Mouse (Mus musculus): ENCODE results near the gene Vkorc1l1. TPM values are rescaled to one million over a fixed set of nuclear protein-coding genes. Genes with fewer than 3 reads are reported as not detected.

Gene Vkorc1l1
- polyA plus RNA-seq, 1 experiment from 2014 or later, result 20.1 TPM

DNA sequence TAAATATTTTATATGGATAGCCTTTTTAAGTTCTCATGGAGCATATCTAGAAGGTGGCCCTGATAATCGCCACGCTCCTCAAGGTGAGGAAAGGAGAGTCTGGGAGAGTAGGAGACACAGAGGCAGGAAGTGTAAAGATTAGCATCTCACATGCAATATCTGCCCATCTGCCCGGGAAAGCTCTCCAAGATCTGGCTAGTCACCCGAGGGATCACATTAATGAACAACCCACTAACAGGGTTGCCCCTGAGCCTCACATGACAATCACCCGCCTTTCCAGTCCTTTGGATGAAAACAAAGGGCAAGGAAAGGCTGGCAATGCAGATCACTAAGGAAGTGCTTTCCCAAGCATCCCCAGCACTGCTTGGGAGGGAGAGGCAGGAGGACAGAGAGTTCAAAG is 85.4 kb downstream of the Vkorc1l1 start:
- 80% methylated on average over 5 of the region's 5 CpGs for WGBS (ENCODE audit: missing documents)

DNA sequence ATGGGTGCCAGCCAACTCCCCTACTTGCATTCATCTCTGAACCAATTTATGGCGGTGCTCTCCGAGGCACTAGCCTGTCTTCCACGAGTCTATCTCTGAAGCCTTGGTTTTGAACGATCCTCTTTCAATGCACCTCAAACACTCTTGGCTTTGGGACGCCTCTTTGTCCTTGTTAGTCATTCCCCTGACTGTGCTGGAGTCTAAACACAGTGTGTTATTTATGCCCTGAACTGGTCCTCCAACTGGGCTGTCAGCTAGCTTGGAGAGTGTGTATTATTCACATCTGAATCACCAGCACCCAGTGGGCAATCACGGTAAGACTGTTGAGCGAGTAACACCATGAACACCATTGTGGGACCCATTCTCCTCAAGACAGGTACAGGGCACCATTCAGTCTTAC is 85.9 kb downstream of the Vkorc1l1 start:
- peaks cover 42% of the 10 kb centered on the region for H3K79me2 ChIP-seq (ENCODE audit: inconsistent target)
- no peak overlapping the region for H3K27ac ChIP-seq
- 89% methylated on average over 7 of the region's 7 CpGs for WGBS (ENCODE audit: missing documents)
- no peak overlapping the region for H3K4me3 ChIP-seq (ENCODE audit: inconsistent target)
- H3K36me3 ChIP-seq (ENCODE audit: inconsistent target), result no peaks in the 10 kb centered on the region

More for the DNA sequence above, 85.4 kb downstream of the Vkorc1l1 start:
- Histone ChIP-seq H3K4me3 (ENCODE audit: inconsistent target) (no peak overlapping the region), H3K79me2 (ENCODE audit: inconsistent target) (peaks cover 42% of the 10 kb centered on the region), H3K27ac (no peak overlapping the region), H3K36me3 (ENCODE audit: inconsistent target) (no peaks in the 10 kb centered on the region)

DNA sequence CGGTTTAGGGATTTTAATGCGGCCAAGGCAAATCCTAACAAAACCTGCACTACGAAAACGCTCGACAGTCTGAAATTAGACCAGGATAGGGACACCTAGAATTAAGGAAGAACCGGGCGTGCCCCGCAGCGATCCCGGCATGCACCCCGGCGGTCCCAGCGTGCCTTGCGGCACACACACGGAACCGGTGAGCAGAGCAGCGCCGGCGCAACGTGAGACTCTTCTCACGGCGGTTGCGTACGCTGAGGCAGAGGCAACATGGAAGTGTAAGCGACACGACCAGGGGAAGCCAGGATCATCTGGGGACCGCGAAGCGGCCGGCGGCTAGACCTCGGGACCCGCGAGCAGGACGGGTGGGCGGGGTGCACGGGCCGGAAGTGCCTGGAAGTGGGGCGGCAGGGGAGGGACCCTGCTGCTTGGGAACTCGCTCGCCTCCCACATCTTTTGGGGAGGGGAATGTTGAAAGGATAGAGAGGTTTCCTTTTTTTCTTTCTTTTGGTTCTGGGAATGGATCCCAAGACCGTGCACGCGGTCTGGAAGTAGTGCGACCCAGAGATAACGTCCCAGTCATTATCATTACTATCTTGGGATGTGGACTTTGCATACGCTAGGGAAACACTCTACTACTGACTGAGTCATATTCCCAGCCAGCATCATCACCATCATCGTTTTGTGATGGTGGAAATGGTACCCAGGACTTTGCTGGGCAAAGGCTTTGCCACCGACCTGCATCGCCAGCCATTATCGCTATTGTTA is 87.5 kb downstream of the Vkorc1l1 start, which contains the start of the genes Asl and Crcp:
Gene Asl (minus strand): TSS at position 106 of the 756 bp plus-strand sequence.
Gene Crcp (plus strand): TSS at position 149 of the 756 bp plus-strand sequence.
- Histone ChIP-seq H3K4me3 (ENCODE audit: inconsistent target) (peak within 1 kb of the TSS; percentile 74), H3K79me2 (ENCODE audit: inconsistent target) (peaks cover 49% of the 10 kb centered on the region), H3K36me3 (ENCODE audit: inconsistent target) (no peaks in the 10 kb centered on the region), H3K27ac (peak within 1 kb of the TSS; percentile 47)
- 2% methylated on average over 48 of the region's 51 CpGs for WGBS (ENCODE audit: missing documents)

DNA sequence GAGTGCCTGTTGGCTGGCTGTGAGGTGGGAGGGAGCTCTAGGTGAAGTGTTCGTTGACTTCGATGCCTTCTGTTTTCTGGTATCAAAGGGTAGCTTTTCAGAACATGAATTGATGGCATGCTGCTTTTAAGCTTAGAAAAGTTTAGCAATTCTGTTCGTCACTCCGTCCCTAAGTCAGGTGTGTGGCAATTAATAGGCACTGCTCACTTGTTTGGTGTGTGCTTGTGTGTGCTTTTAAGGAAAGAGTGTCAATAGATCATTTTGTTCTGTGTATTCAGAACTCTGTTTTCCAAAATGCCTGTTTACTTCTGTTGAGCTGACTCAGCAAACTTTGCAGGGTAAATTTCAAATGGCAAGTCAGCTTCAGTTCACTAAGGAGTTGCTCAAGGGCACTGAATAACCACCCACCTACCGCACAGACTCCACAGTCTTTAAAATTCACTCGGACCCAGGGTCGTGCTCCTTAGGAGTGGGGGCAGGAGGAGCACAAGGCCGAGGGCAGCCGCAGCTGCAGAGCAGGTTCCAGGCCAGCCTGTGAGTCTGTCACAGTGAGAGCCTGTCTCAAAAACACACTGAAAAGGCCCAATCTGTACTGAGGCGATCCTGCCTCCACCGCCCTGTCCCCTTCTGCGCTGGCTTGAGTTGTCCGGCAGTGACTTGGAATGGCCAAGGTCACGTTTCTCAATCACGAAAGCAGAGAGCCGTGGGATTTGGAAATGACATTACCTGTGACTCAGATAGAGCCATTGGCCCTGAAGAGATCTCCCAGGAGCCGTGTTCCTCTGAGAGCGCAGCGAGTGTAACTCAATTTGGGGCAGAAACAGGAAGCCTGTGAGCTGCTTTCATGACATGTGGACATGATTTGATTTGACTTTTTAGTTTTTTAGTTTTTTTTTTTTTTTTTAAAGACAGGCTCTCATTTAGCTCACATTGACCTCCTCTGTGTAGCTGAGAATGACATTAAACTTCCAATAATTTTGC is 89.9 kb downstream of the Vkorc1l1 start:
- Histone ChIP-seq H3K79me2 (ENCODE audit: inconsistent target) (peaks cover 62% of the 10 kb centered on the region), H3K4me3 (ENCODE audit: inconsistent target) (no peak overlapping the region), H3K27ac (no peak overlapping the region), H3K36me3 (ENCODE audit: inconsistent target) (no peaks in the 10 kb centered on the region)
- WGBS (ENCODE audit: missing documents), result 94% methylated on average over 19 of the region's 19 CpGs

DNA sequence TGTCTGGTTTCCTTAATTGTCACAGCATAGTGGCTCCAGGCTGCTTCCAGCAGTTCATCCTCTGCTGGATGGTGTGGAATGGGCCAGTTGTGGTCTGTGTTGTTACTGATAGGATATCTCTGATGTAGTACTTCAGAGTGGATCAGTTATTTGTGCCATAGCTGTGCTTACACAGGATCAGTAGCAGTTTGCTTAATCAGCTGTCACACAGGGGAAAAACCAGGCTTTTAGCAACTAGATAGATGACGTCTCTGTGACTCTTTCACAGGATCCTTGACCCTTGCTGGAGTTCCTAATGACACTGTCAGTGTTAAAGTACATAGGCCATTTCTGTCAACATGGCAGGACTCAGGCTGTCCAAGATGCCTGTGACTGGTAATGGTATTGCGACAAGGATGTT is 92.1 kb downstream of the Vkorc1l1 start:
- Histone ChIP-seq H3K36me3 (ENCODE audit: inconsistent target) (peaks cover 13% of the 10 kb centered on the region; the same call in 1 of the 2 replicates), H3K27ac (no peak overlapping the region), H3K4me3 (ENCODE audit: inconsistent target) (no peak overlapping the region), H3K79me2 (ENCODE audit: inconsistent target) (peaks cover 62% of the 10 kb centered on the region)
- WGBS (ENCODE audit: missing documents), result 95% methylated on average over 2 of the region's 2 CpGs

Other genes starting within 250 kb of the Vkorc1l1 start
- gene Sept14, start 233.5 kb upstream of the Vkorc1l1 start, polyA plus RNA-seq (2018), result not detected in 3 replicates
- 39.4 to 79.4 TPM (median 50.8 TPM) in 3 replicates for gene Mrps17, start 226.5 kb upstream of the Vkorc1l1 start, polyA plus RNA-seq (2018)
- 42.7 to 57.0 TPM (median 51.5 TPM) in 3 replicates for gene Nipsnap2, start 216.9 kb upstream of the Vkorc1l1 start, polyA plus RNA-seq (2018)
- gene Psph, start 154.5 kb upstream of the Vkorc1l1 start, polyA plus RNA-seq (2018), result 3.3 to 6.5 TPM (median 5.6 TPM) in 3 replicates
- 10.1 to 18.3 TPM (median 12.6 TPM) in 3 replicates for gene Sumf2, start 95.0 kb upstream of the Vkorc1l1 start, polyA plus RNA-seq (2018)
- 61.0 to 327 TPM (median 283 TPM) in 3 replicates for gene Chchd2, start 54.5 kb upstream of the Vkorc1l1 start, polyA plus RNA-seq (2018)
- 0.23 to 0.46 TPM (median 0.32 TPM) in 3 replicates for gene Zbed5, start 46.2 kb upstream of the Vkorc1l1 start, polyA plus RNA-seq (2018)
- not detected in 3 replicates for gene Phkg1, start 43.4 kb upstream of the Vkorc1l1 start, polyA plus RNA-seq (2018)
- 0.11 to 1.1 TPM (median 0.14 TPM) in 3 replicates for gene Nupr1l, start 33.4 kb upstream of the Vkorc1l1 start, polyA plus RNA-seq (2018)
- 437 to 471 TPM (median 448 TPM) in 3 replicates for gene Gusb, start 61.1 kb downstream of the Vkorc1l1 start, polyA plus RNA-seq (2018)
- 33.6 to 39.7 TPM (median 34.1 TPM) in 3 replicates for gene Asl, start 87.3 kb downstream of the Vkorc1l1 start, polyA plus RNA-seq (2018)
- gene Crcp, start 87.3 kb downstream of the Vkorc1l1 start, polyA plus RNA-seq (2018), result 28.9 to 33.0 TPM (median 32.1 TPM) in 3 replicates
- gene Tpst1, start 131.4 kb downstream of the Vkorc1l1 start, polyA plus RNA-seq (2018), result 11.0 to 26.4 TPM (median 21.7 TPM) in 3 replicates
- gene Kctd7, start 202.9 kb downstream of the Vkorc1l1 start, polyA plus RNA-seq (2018), result 1.4 to 5.4 TPM (median 3.3 TPM) in 3 replicates
- gene Rabgef1, start 229.8 kb downstream of the Vkorc1l1 start, polyA plus RNA-seq (2018), result 25.9 to 31.2 TPM (median 30.9 TPM) in 3 replicates

All from macrophage (primary cell).